Mouse (Mus musculus) thymus, adult 2 months (tissue): ENCODE measurements around the gene Il17re.

Source experiments
- CTCF ChIP-seq: fragments of 200-500 bp; IDR thresholded peaks from 2 replicates; pipeline ENCODE4 v1.5.1; 2012; ENCODE audit warnings: mild to moderate bottlenecking, control low read depth, low read length, moderate library complexity, borderline replicate concordance; ENCODE audit not compliant: control insufficient read depth, poor library complexity, insufficient read depth; ENCODE audit errors: extremely low read depth
- POLR2A ChIP-seq: fragments of 200-500 bp; IDR thresholded peaks from 2 replicates; pipeline ENCODE4 v1.6.1; 2012; ENCODE audit warnings: mild to moderate bottlenecking, low read length, control low read depth, moderate library complexity; ENCODE audit not compliant: control insufficient read depth, poor library complexity, insufficient read depth; ENCODE audit errors: extremely low read depth

- TF ChIP-seq POLR2A (no peak), CTCF (no peak)
These were observed 48.3 kb upstream of the Il17re start for GRCm38 (mm10) chr6:113410001-113410400.
